Mouse (Mus musculus): ENCODE measurements around the gene Celf2. TPM values are rescaled to one million over a fixed set of nuclear protein-coding genes. Genes with fewer than 3 reads are reported as not detected.

Celf2 gene
- polyA plus RNA-seq, 1 experiment from 2014 or later: 20.4 TPM

DNA sequence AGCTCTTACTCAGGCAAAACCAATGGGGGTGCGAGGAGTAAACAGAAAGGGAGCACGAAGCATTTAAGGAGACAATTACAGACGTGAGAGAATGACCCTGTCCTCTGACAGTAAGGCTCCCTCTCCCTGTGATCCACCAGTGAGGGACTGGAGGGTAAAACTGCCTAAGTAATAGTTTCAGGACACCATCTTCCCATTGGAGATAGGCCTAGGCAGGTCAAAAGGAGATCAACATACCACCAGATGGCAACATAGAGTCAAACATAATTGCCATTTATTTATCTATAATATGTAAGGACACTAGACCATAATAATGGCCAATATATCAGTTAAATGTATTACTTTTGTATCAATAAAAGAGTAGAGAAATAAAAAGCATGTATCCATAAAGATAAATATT lies 660.0 kb downstream of the Celf2 start:
- Histone ChIP-seq H3K4me2 (no peak overlapping the region), H3K36me3 (no peaks in the 10 kb centered on the region), H3K9me3 (replicated peaks) (no peaks in the 10 kb centered on the region; the same call in 1 of the 2 replicates), H3K27me3 (no peaks in the 10 kb centered on the region), H3K4me3 (replicated peaks) (no peak overlapping the region), H3K4me1 (no peaks in the 10 kb centered on the region), H3K27ac (no peak overlapping the region), H3K9ac (no peak overlapping the region)
- ATAC-seq (replicated peaks; ENCODE audit: low FRiP score): no peak
- 28% methylated on average over 3 of the region's 3 CpGs for WGBS

GRCm38 (mm10) chr2:6830021-6830420 lies 679.3 kb downstream of the Celf2 start:
- Histone ChIP-seq H3K9me3 (replicated peaks) (no peaks in the 10 kb centered on the region), H3K9ac (no peak overlapping the region), H3K4me2 (no peak overlapping the region), H3K4me1 (peaks cover 10% of the 10 kb centered on the region; the same call in 1 of the 2 replicates), H3K27ac (no peak overlapping the region), H3K4me3 (replicated peaks) (no peak overlapping the region), H3K27me3 (no peaks in the 10 kb centered on the region), H3K36me3 (no peaks in the 10 kb centered on the region)
- 92% methylated on average over 6 of the region's 6 CpGs for WGBS
- no peak for ATAC-seq (replicated peaks; ENCODE audit: low FRiP score)

GRCm38 (mm10) chr2:6827583-6827982 lies 681.8 kb downstream of the Celf2 start:
- Histone ChIP-seq H3K27me3 (no peaks in the 10 kb centered on the region), H3K4me1 (peaks cover 10% of the 10 kb centered on the region; the same call in 1 of the 2 replicates), H3K9ac (no peak overlapping the region), H3K4me2 (no peak overlapping the region), H3K36me3 (no peaks in the 10 kb centered on the region), H3K4me3 (replicated peaks) (no peak overlapping the region), H3K9me3 (replicated peaks) (no peaks in the 10 kb centered on the region), H3K27ac (no peak overlapping the region)
- peak; percentile 86 for ATAC-seq (replicated peaks; ENCODE audit: low FRiP score)
- WGBS: 22% methylated on average over 2 of the region's 2 CpGs

DNA sequence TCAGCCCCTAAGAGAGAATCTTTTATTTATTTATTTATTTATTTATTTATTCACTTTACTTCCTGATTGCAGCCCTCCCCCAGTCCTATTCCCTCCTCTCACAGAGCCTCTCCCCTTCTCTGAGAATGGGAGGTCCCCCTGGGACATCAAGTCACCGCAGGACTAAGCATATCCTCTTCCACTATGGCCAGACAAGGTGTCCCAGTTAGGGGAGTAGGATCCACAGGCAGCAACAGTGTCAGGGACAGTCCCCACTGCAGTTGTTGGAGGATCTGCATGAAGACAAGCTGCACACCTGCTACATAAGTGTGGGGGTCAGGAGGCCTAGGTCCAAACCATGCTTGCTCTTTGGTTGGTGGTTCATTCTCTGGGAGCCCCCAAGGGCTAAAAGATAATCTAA lies 686.3 kb downstream of the Celf2 start:
- ATAC-seq (replicated peaks; ENCODE audit: low FRiP score): no peak
- Histone ChIP-seq H3K4me1 (0 out of 2 replicates have a peak, but pooled peaks cover 7% of the 10 kb centered on the region), H3K36me3 (no peaks in the 10 kb centered on the region), H3K27me3 (no peaks in the 10 kb centered on the region), H3K9ac (no peak overlapping the region), H3K9me3 (replicated peaks) (no peaks in the 10 kb centered on the region), H3K27ac (no peak overlapping the region), H3K4me2 (no peak overlapping the region), H3K4me3 (replicated peaks) (no peak overlapping the region)
- WGBS: 79% methylated on average over 1 of the region's 1 CpGs

DNA sequence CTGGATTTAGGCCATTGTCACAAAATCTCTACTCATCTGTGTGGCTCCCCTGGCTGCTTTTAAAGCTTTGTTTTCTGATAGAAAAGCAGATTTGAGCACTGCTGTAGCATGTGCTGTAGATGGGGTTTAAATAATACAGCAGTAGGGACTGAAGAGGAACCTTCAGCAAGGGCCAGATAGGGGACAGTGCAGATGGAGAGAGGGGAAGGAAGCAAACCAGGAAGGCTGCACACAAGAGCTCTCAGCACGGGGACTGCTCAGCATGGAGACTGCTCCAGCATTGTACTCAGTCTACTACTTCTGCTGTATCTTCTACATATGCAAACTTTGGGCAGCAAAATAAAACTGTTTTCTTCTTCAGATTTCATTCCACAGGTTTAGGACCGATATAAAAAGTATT lies 687.8 kb downstream of the Celf2 start:
- no peaks in the 10 kb centered on the region for H3K4me1 ChIP-seq
- no peaks in the 10 kb centered on the region for H3K36me3 ChIP-seq
- H3K27me3 ChIP-seq: no peaks in the 10 kb centered on the region
- WGBS: 81% methylated on average over 2 of the region's 2 CpGs
- no peaks in the 10 kb centered on the region for H3K9me3 ChIP-seq (replicated peaks)
- no peak overlapping the region for H3K9ac ChIP-seq
- no peak overlapping the region for H3K27ac ChIP-seq
- H3K4me2 ChIP-seq: no peak overlapping the region
- no peak for ATAC-seq (replicated peaks; ENCODE audit: low FRiP score)
- no peak overlapping the region for H3K4me3 ChIP-seq (replicated peaks)

DNA sequence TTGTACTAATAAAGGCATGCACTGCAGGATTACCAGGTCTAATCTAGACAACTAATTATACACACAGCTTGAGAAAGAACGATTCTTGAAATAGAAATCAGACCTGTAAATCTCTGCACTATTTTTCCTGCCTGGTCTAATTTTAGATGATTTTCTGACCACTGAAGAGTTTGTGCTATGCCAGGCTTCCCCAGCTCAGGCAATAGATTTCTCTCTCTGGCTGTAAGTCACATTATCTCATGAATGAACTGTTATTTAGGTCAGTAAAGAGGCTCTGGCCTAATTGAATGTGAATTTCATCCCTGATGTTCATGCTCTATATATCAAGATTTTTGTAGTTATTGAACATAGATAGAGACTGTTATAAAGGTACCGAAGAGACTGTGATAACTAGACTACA lies 694.1 kb downstream of the Celf2 start:
- no peak overlapping the region for H3K27ac ChIP-seq
- 78% methylated on average over 2 of the region's 2 CpGs for WGBS
- no peaks in the 10 kb centered on the region for H3K9me3 ChIP-seq (replicated peaks)

GRCm38 (mm10) chr2:6808736-6809135 lies 700.6 kb downstream of the Celf2 start:
- Histone ChIP-seq H3K9ac (no peak overlapping the region), H3K4me1 (no peaks in the 10 kb centered on the region), H3K27me3 (no peaks in the 10 kb centered on the region), H3K9me3 (replicated peaks) (no peaks in the 10 kb centered on the region), H3K4me2 (no peak overlapping the region), H3K36me3 (no peaks in the 10 kb centered on the region), H3K4me3 (replicated peaks) (no peak overlapping the region), H3K27ac (no peak overlapping the region)
- no peak for ATAC-seq (replicated peaks; ENCODE audit: low FRiP score)
- WGBS: 85% methylated on average over 1 of the region's 1 CpGs

More for the DNA sequence above, 694.1 kb downstream of the Celf2 start:
- no peak overlapping the region for H3K4me3 ChIP-seq (replicated peaks)
- H3K4me2 ChIP-seq: no peak overlapping the region
- no peaks in the 10 kb centered on the region for H3K36me3 ChIP-seq
- no peak overlapping the region for H3K9ac ChIP-seq
- H3K27me3 ChIP-seq: no peaks in the 10 kb centered on the region
- ATAC-seq (replicated peaks; ENCODE audit: low FRiP score): no peak
- no peaks in the 10 kb centered on the region for H3K4me1 ChIP-seq

DNA sequence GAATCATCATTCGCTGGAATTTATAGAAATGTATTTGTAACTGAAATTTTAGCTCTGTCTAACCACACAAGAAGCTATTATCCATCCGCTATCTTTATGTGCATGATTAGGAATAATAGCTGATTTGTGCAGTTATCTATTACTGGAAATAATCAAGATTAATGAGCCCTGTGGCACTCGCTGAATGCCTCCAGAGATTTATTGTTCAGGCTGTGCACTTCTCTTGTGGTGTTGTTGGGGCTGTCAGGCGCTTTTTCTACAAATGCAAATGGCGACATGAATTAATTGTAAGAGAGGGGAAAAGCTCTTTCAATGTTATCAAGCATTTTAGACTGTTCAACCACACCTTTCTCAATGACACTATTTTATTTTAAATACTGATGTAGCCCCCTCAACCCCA lies 712.6 kb downstream of the Celf2 start:
- Histone ChIP-seq H3K9ac (no peak overlapping the region), H3K4me1 (no peaks in the 10 kb centered on the region), H3K27ac (no peak overlapping the region), H3K36me3 (no peaks in the 10 kb centered on the region), H3K4me2 (no peak overlapping the region), H3K4me3 (replicated peaks) (no peak overlapping the region), H3K27me3 (no peaks in the 10 kb centered on the region), H3K9me3 (replicated peaks) (no peaks in the 10 kb centered on the region)
- 52% methylated on average over 5 of the region's 5 CpGs for WGBS
- no peak for ATAC-seq (replicated peaks; ENCODE audit: low FRiP score)

GRCm38 (mm10) chr2:6795995-6796588 lies 713.3 kb downstream of the Celf2 start:
- WGBS: 60% methylated on average over 5 of the region's 5 CpGs
- no peak overlapping the region for H3K27ac ChIP-seq
- H3K36me3 ChIP-seq: no peaks in the 10 kb centered on the region
- no peak overlapping the region for H3K4me3 ChIP-seq (replicated peaks)
- ATAC-seq (replicated peaks; ENCODE audit: low FRiP score): no peak
- no peak overlapping the region for H3K9ac ChIP-seq
- H3K27me3 ChIP-seq: no peaks in the 10 kb centered on the region
- no peaks in the 10 kb centered on the region for H3K9me3 ChIP-seq (replicated peaks)
- no peaks in the 10 kb centered on the region for H3K4me1 ChIP-seq
- no peak overlapping the region for H3K4me2 ChIP-seq

- ATAC-seq (replicated peaks; ENCODE audit: low FRiP score): no peak
- H3K4me2 ChIP-seq: no peak overlapping the region
- no peaks in the 10 kb centered on the region for H3K27me3 ChIP-seq
- H3K4me1 ChIP-seq: no peaks in the 10 kb centered on the region
- no peak overlapping the region for H3K27ac ChIP-seq
- no peak overlapping the region for H3K9ac ChIP-seq
- H3K36me3 ChIP-seq: no peaks in the 10 kb centered on the region
- no peaks in the 10 kb centered on the region for H3K9me3 ChIP-seq (replicated peaks)
- H3K4me3 ChIP-seq (replicated peaks): no peak overlapping the region
- WGBS: 78% methylated on average over 7 of the region's 7 CpGs
Measured at GRCm38 (mm10) chr2:6794858-6795257, 714.5 kb downstream of the Celf2 start.

DNA sequence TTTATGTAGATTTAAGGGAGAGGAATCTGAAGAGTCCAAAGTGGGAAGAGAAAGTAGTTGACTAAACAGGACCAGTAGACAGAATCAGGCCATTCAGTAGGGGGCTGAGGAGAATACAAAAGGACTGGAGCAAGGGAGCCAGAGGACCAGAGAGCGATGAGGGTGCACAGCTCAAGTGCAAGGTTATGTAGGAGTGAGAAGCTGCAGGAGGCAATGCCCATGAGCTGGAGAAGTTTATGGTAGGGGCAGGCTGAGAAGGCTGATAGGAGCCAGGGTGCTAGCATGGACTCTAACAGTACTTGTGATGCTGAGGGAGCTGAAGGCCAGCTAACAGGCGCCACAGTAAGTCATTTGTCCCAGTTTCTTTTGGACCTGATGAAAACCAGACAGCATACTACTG lies 718.5 kb downstream of the Celf2 start:
- Histone ChIP-seq H3K36me3 (no peaks in the 10 kb centered on the region), H3K9me3 (replicated peaks) (no peaks in the 10 kb centered on the region), H3K27me3 (no peaks in the 10 kb centered on the region), H3K4me3 (replicated peaks) (no peak overlapping the region), H3K4me1 (no peaks in the 10 kb centered on the region), H3K9ac (no peak overlapping the region), H3K27ac (no peak overlapping the region), H3K4me2 (no peak overlapping the region)
- ATAC-seq (replicated peaks; ENCODE audit: low FRiP score): no peak
- 89% methylated on average over 2 of the region's 2 CpGs for WGBS

GRCm38 (mm10) chr2:6786494-6787144 lies 722.7 kb downstream of the Celf2 start:
- Histone ChIP-seq H3K4me3 (replicated peaks) (no peak overlapping the region), H3K4me2 (no peak overlapping the region), H3K27me3 (no peaks in the 10 kb centered on the region), H3K27ac (no peak overlapping the region), H3K36me3 (no peaks in the 10 kb centered on the region), H3K9ac (no peak overlapping the region), H3K4me1 (no peaks in the 10 kb centered on the region), H3K9me3 (replicated peaks) (no peaks in the 10 kb centered on the region)
- WGBS: 70% methylated on average over 3 of the region's 3 CpGs
- no peak for ATAC-seq (replicated peaks; ENCODE audit: low FRiP score)

GRCm38 (mm10) chr2:6770214-6770613 lies 739.1 kb downstream of the Celf2 start:
- H3K27me3 ChIP-seq: no peaks in the 10 kb centered on the region
- no peak for ATAC-seq (replicated peaks; ENCODE audit: low FRiP score)
- 96% methylated on average over 2 of the region's 2 CpGs for WGBS
- no peak overlapping the region for H3K27ac ChIP-seq
- H3K4me1 ChIP-seq: no peaks in the 10 kb centered on the region
- no peaks in the 10 kb centered on the region for H3K36me3 ChIP-seq
- no peaks in the 10 kb centered on the region for H3K9me3 ChIP-seq (replicated peaks)
- no peak overlapping the region for H3K4me3 ChIP-seq (replicated peaks)
- H3K9ac ChIP-seq: no peak overlapping the region
- H3K4me2 ChIP-seq: no peak overlapping the region

Measured in kidney, embryonic 15.5 days (tissue).